Mouse (Mus musculus) thymus, adult 2 months (tissue): ENCODE results near the gene Rab9b. TPM values are rescaled to one million over a fixed set of nuclear protein-coding genes. Genes with fewer than 3 reads are reported as not detected.

Source experiments
- DNase-seq: peaks from one replicate; pipeline ENCODE4 v3.0.0; 2021
- H3K27ac ChIP-seq: fragments of 200-500 bp; 2 replicates; pipeline ENCODE4 v1.5.1; 2012; ENCODE audit warnings: low read length, control low read depth; ENCODE audit not compliant: control insufficient read depth, insufficient read depth
- H3K27me3 ChIP-seq: fragments of 200-500 bp; 2 replicates; pipeline ENCODE4 v1.6.1; 2012; ENCODE audit warnings: mild to moderate bottlenecking, low read length, moderate library complexity, mixed read lengths; ENCODE audit not compliant: control insufficient read depth, insufficient read depth
- H3K36me3 ChIP-seq: fragments of 200-500 bp; 2 replicates; pipeline ENCODE4 v1.6.1; 2012; ENCODE audit warnings: mild to moderate bottlenecking, low read length, moderate library complexity; ENCODE audit not compliant: control insufficient read depth, insufficient read depth
- H3K4me1 ChIP-seq: fragments of 200-500 bp; replicated peaks from 2 replicates; pipeline ENCODE4 v1.6.1; 2012; ENCODE audit warnings: low read length; ENCODE audit not compliant: control insufficient read depth, insufficient read depth
- H3K4me3 ChIP-seq: fragments of 200-500 bp; 2 replicates; pipeline ENCODE4 v1.5.1; 2012; ENCODE audit warnings: mild to moderate bottlenecking, low read length, control low read depth, moderate library complexity; ENCODE audit not compliant: control insufficient read depth, insufficient read depth
- CTCF ChIP-seq: fragments of 200-500 bp; IDR thresholded peaks from 2 replicates; pipeline ENCODE4 v1.5.1; 2012; ENCODE audit warnings: mild to moderate bottlenecking, control low read depth, low read length, moderate library complexity, borderline replicate concordance; ENCODE audit not compliant: control insufficient read depth, poor library complexity, insufficient read depth; ENCODE audit errors: extremely low read depth
- POLR2A ChIP-seq: fragments of 200-500 bp; IDR thresholded peaks from 2 replicates; pipeline ENCODE4 v1.6.1; 2012; ENCODE audit warnings: mild to moderate bottlenecking, low read length, control low read depth, moderate library complexity; ENCODE audit not compliant: control insufficient read depth, poor library complexity, insufficient read depth; ENCODE audit errors: extremely low read depth
- WGBS: fragments of 180-500 bp; shearing (Covaris S2); methylation state at CpG from one replicate; pipeline ENCODE4 v1.1.7; 2018; 5-methylcytosine and 5-hydroxymethylcytosine counted together
- polyA plus RNA-seq: library from polyadenylated mRNA; depleted of rRNA; stranded (reverse); fragments of >200 nt; gene quantifications from 2 replicates; pipeline ENCODE4 v1.2.3, GENCODE M21; 2012; rRNA removed

The Rab9b gene
- polyA plus RNA-seq, 1 experiment: not detected

DNA sequence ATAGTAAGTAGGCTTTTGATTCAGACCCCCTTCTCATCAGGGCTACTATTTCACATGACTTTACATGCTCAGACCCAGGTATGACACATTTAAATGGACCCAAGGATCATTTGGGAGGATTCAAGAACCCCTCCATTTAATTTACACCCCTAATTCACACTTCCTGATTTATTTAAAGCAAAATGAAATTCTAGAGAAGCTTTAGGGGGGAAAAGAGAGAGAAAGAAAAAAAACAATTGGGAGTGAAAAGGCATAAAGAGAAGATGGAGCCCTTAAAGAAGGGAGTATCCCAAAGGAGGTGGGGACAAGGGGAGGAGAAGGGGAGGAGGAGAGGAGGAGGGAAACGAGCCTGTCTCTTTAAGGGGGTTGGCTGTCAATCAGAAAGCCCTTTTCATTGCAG lies 46.2 kb downstream of the Rab9b start, which contains the start of gene Plp1:
Plp1 (plus strand) TSS at position 301 of the 400 bp plus-strand sequence.
- WGBS: 73% methylated on average over 1 of the region's 1 CpGs
- Histone ChIP-seq H3K4me3 (no peak within 1 kb of the TSS), H3K27ac (no peak within 1 kb of the TSS), H3K27me3 (no peaks in the 10 kb centered on the region), H3K36me3 (no peaks in the 10 kb centered on the region), H3K4me1 (no peaks in the 10 kb centered on the region)
- DNase-seq: no peak
- TF ChIP-seq POLR2A: no peak
- TF ChIP-seq CTCF: no peak

DNA sequence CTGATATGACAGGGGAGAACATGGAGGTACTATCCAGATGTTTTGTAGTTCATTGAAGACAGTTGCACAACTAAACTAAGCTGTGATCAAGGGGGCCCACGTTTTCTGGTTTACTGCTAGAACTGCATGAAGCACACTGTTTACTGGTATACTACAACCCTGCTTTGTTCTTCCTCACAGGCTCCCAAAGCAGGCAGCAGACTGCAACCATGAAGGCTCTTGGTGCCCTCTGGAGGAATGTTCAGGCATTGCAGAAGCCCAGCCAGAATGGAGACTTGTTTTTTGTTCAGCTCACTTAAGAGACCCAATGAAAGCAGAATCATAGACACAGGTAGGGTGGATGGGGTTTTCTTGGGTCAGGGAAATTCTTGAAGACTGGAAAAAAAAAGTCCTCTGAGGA lies 48.3 kb downstream of the Rab9b start:
- no peaks in the 10 kb centered on the region for H3K36me3 ChIP-seq
- 5% methylated on average over 1 of the region's 1 CpGs for WGBS
- H3K4me3 ChIP-seq: no peak overlapping the region
- TF ChIP-seq CTCF (no peak), POLR2A (no peak)
- DNase-seq: peak; percentile 52
- no peak overlapping the region for H3K27ac ChIP-seq
- no peaks in the 10 kb centered on the region for H3K27me3 ChIP-seq
- H3K4me1 ChIP-seq: no peaks in the 10 kb centered on the region

DNA sequence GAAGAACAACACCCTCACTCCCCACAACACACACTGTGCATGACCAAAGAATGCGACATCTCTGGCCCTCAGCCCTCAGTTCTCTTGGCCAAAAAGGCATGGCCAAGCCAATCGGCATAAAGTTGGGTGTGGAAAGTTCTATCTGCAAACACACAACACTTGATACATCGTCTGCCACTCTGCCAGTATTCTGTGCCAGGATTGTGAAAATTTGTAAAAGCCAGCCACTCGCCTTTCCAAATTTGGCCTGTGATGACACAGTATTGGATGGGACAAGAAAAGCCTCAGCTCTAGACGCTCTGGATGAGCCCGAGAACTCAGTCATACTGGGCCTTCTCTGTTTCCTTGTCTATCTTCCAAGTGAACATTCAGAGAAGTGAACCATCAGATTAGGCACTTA lies 48.8 kb downstream of the Rab9b start:
- no peak overlapping the region for H3K4me3 ChIP-seq
- no peaks in the 10 kb centered on the region for H3K4me1 ChIP-seq
- DNase-seq: no peak
- H3K27me3 ChIP-seq: no peaks in the 10 kb centered on the region
- no peaks in the 10 kb centered on the region for H3K36me3 ChIP-seq
- TF ChIP-seq CTCF (no peak), POLR2A (no peak)
- 93% methylated on average over 6 of the region's 6 CpGs for WGBS
- no peak overlapping the region for H3K27ac ChIP-seq

Other genes starting within 250 kb of the Rab9b start
- gene Tceal1, start 160.8 kb downstream of the Rab9b start, polyA plus RNA-seq: 0.06 and 0.18 TPM in 2 replicates
- gene Morf4l2, start 125.1 kb downstream of the Rab9b start, polyA plus RNA-seq: 27.7 and 37.1 TPM in 2 replicates
- gene Glra4, start 88.6 kb downstream of the Rab9b start, polyA plus RNA-seq: not detected in 2 replicates
- gene Plp1, start 46.1 kb downstream of the Rab9b start, polyA plus RNA-seq: 2.1 and 2.5 TPM in 2 replicates
- gene H2bfm, start 58.6 kb upstream of the Rab9b start, polyA plus RNA-seq: not detected in 2 replicates
- gene Tmsb15b2, start 106.7 kb upstream of the Rab9b start, polyA plus RNA-seq: not detected in 2 replicates
- gene Tmsb15l, start 108.1 kb upstream of the Rab9b start, polyA plus RNA-seq: 0.93 and 1.3 TPM in 2 replicates
- gene Tmsb15b1, start 108.1 kb upstream of the Rab9b start, polyA plus RNA-seq: 1.1 and 1.3 TPM in 2 replicates
- gene Zcchc18, start 124.4 kb upstream of the Rab9b start, polyA plus RNA-seq: 0.41 and 0.65 TPM in 2 replicates
- 7.6 and 8.5 TPM in 2 replicates for gene Slc25a53, start 169.5 kb upstream of the Rab9b start, polyA plus RNA-seq
- gene Fam199x, start 180.8 kb upstream of the Rab9b start, polyA plus RNA-seq: 0.75 and 0.88 TPM in 2 replicates